Mouse (Mus musculus) cerebellum, postnatal 25 days (tissue): ENCODE measurements around the gene Mup16.
"Not testable (repeated sequence)": the region's sequence is repeated elsewhere in the genome, so short reads cannot be mapped to it uniquely, and the experiment has no call there.

Experiments used
- DNase-seq, 2 experiments: peaks; one replicate each; pipeline ENCODE4 v3.0.0; 2021; ENCODE audit warnings: mixed read lengths in 2 of 2

Mup16 gene

GRCm38 (mm10) chr4:61519431-61519830 is at the start of gene Mup16:
Gene Mup16 (minus strand): TSS chr4:61519531.
- DNase-seq, result not testable (repeated sequence)

- DNase-seq, result peak; percentile 8 to 21
Observed at GRCm38 (mm10) chr4:61555887-61556286, 36.6 kb upstream of the Mup16 start.
